Mouse (Mus musculus): Measurements from ENCODE around the gene Prpf6.

Gene Prpf6

GRCm38 (mm10) chr2:181597378-181598061 lies 5.9 kb downstream of the Prpf6 start:
- no peak for DNase-seq

- DNase-seq = peak; percentile 54
These were observed 7.0 kb downstream of the Prpf6 start, which contains the start of gene Samd10 for GRCm38 (mm10) chr2:181598454-181599351. Gene Samd10, minus strand, starts transcription at chr2:181599212.

GRCm38 (mm10) chr2:181600226-181600758 lies 8.6 kb downstream of the Prpf6 start:
- DNase-seq = no peak

GRCm38 (mm10) chr2:181600828-181601750 lies 9.4 kb downstream of the Prpf6 start:
- DNase-seq = peak; percentile 97

- DNase-seq = no peak
These were observed 10.1 kb downstream of the Prpf6 start for GRCm38 (mm10) chr2:181601751-181602145.

GRCm38 (mm10) chr2:181602367-181602766 lies 10.7 kb downstream of the Prpf6 start:
- DNase-seq = no peak

- DNase-seq = no peak
These were observed 27.3 kb downstream of the Prpf6 start for GRCm38 (mm10) chr2:181618761-181619495.

- peak; percentile 27 for DNase-seq
These were observed 31.7 kb downstream of the Prpf6 start for GRCm38 (mm10) chr2:181623401-181623800.

GRCm38 (mm10) chr2:181628471-181628870 lies 36.8 kb downstream of the Prpf6 start:
- no peak for DNase-seq

GRCm38 (mm10) chr2:181632624-181633023 lies 41.0 kb downstream of the Prpf6 start:
- no peak for DNase-seq

GRCm38 (mm10) chr2:181635865-181636264 lies 44.2 kb downstream of the Prpf6 start:
- no peak for DNase-seq

- peak; percentile 42 for DNase-seq
These were observed 52.7 kb downstream of the Prpf6 start for GRCm38 (mm10) chr2:181644361-181644760.

GRCm38 (mm10) chr2:181645666-181646065 lies 54.0 kb downstream of the Prpf6 start:
- no peak for DNase-seq

- DNase-seq = no peak
These were observed 55.2 kb downstream of the Prpf6 start for GRCm38 (mm10) chr2:181646626-181647472.

GRCm38 (mm10) chr2:181648926-181649325 lies 57.3 kb downstream of the Prpf6 start:
- no peak for DNase-seq

- DNase-seq = no peak
These were observed 61.4 kb downstream of the Prpf6 start for GRCm38 (mm10) chr2:181653065-181653464.

- DNase-seq = no peak
These were observed 61.9 kb downstream of the Prpf6 start for GRCm38 (mm10) chr2:181653523-181653922.

- DNase-seq = no peak
These were observed 65.1 kb downstream of the Prpf6 start, which contains the start of gene Gm29797 for GRCm38 (mm10) chr2:181656734-181657133. Gene Gm29797, plus strand, starts transcription at chr2:181657034.

GRCm38 (mm10) chr2:181657441-181657840 lies 65.8 kb downstream of the Prpf6 start:
- DNase-seq = no peak

- no peak for DNase-seq
These were observed 66.9 kb downstream of the Prpf6 start for GRCm38 (mm10) chr2:181658528-181658927.
